Mouse (Mus musculus) adrenal gland, postnatal 14 days (tissue): Measurements from ENCODE around the gene Lhfp. TPM values are rescaled to one million over a fixed set of nuclear protein-coding genes. Genes with fewer than 3 reads are reported as not detected.

Experiments
- total RNA-seq: library from RNA; stranded (reverse); gene quantifications from 2 replicates; pipeline ENCODE4 v1.2.3, GENCODE M21; 2021

The Lhfp gene
- total RNA-seq, 1 experiment from 2014 or later, result 24.5 TPM

Other genes with a start within 250 kb of the Lhfp start
- 31.7 and 31.9 TPM in 2 replicates for gene Cog6, start 24.3 kb upstream of the Lhfp start, total RNA-seq